Mouse (Mus musculus) CH12.LX (cell line): ENCODE measurements around the gene Gm21964. TPM values are rescaled to one million over a fixed set of nuclear protein-coding genes. Genes with fewer than 3 reads are reported as not detected.

Experiments used
- DNase-seq: peaks from one replicate; pipeline ENCODE4 v3.0.0-alpha.2; 2013; ENCODE audit errors: extremely low read depth
- H3K27ac ChIP-seq: 2 replicates; pipeline ENCODE4 v1.5.1; 2012; ENCODE audit warnings: low read depth, mild to moderate bottlenecking, control low read depth, moderate library complexity; ENCODE audit not compliant: insufficient read depth
- H3K27me3 ChIP-seq: replicated peaks from 2 replicates; pipeline ENCODE3; 2012; ENCODE audit warnings: inconsistent platforms
- H3K36me3 ChIP-seq, 2 experiments: replicated peaks in 1 of 2; 2 replicates each; pipeline versions ENCODE3 to v1.6.1; 2012; ENCODE audit warnings: inconsistent platforms in 1 of 2, low read length in 1 of 2, mild to moderate bottlenecking in 1 of 2, mixed read lengths in 1 of 2, moderate library complexity in 1 of 2; ENCODE audit not compliant: control insufficient read depth in 1 of 2, insufficient read depth in 1 of 2
- H3K4me1 ChIP-seq, 2 experiments: 2 replicates each; pipeline ENCODE4 v1.6.1; 2012; ENCODE audit warnings: inconsistent platforms in 1 of 2, moderate library complexity in 1 of 2; ENCODE audit not compliant: insufficient read depth in 2 of 2, control insufficient read depth in 1 of 2
- H3K4me2 ChIP-seq: 2 replicates; pipeline ENCODE4 v1.6.1; 2012; ENCODE audit warnings: low read depth, mild to moderate bottlenecking, control low read depth; ENCODE audit not compliant: poor library complexity, insufficient read depth, severe bottlenecking
- H3K4me3 ChIP-seq, 3 experiments: fragments of 150-350 bp in 1 of 3; sonication (generic) in 1 of 3; replicated peaks in 1 of 3; 2 replicates each; pipeline versions ENCODE3 to v1.5.1; 2011 to 2012; ENCODE audit warnings: low read depth in 2 of 3, low read length in 2 of 3, mild to moderate bottlenecking in 2 of 3, moderate library complexity in 2 of 3, control low read depth in 1 of 3, improper control_type of control experiment in 1 of 3, inconsistent platforms in 1 of 3, mixed read lengths in 1 of 3; ENCODE audit not compliant: poor library complexity in 1 of 3
- H3K79me2 ChIP-seq: replicated peaks from 2 replicates; pipeline ENCODE4 v1.6.1; 2012; ENCODE audit warnings: mild to moderate bottlenecking, moderate library complexity; ENCODE audit not compliant: control insufficient read depth, poor library complexity, insufficient read depth, severe bottlenecking; ENCODE audit errors: extremely low read depth
- H3K9ac ChIP-seq: 2 replicates; pipeline ENCODE4 v1.6.1; 2012; ENCODE audit warnings: low read depth, mild to moderate bottlenecking, control low read depth, moderate library complexity; ENCODE audit not compliant: insufficient read depth
- H3K9me3 ChIP-seq: replicated peaks from 2 replicates; pipeline ENCODE3; 2012; ENCODE audit warnings: low read length, inconsistent platforms, mixed read lengths
- BHLHE40 ChIP-seq: IDR thresholded peaks from 2 replicates; pipeline ENCODE4 v1.6.1; 2011; ENCODE audit warnings: mild to moderate bottlenecking, low read depth, low read length, improper control_type of control experiment
- CHD1 ChIP-seq: IDR thresholded peaks from 2 replicates; pipeline ENCODE4 v1.6.1; 2012; ENCODE audit warnings: low read depth, low read length, improper control_type of control experiment, inconsistent platforms
- CTCF ChIP-seq, 2 experiments: IDR thresholded peaks in 1 of 2; conservative IDR thresholded peaks in 1 of 2; 2 replicates each; pipeline ENCODE4 v1.5.1; 2011 to 2012; ENCODE audit warnings: low read depth in 2 of 2, low read length in 2 of 2, improper control_type of control experiment in 1 of 2, inconsistent platforms in 1 of 2, mild to moderate bottlenecking in 1 of 2, moderate library complexity in 1 of 2
- ELF1 ChIP-seq: IDR thresholded peaks from 2 replicates; pipeline ENCODE4 v1.6.1; 2014; ENCODE audit warnings: low read depth, mild to moderate bottlenecking, inconsistent platforms, low read length, improper control_type of control experiment
- ETS1 ChIP-seq: conservative IDR thresholded peaks from 2 replicates; pipeline ENCODE4 v1.6.1; 2012; ENCODE audit warnings: low read depth, mild to moderate bottlenecking, inconsistent platforms, low read length, improper control_type of control experiment, moderate library complexity
- HCFC1 ChIP-seq: IDR thresholded peaks from 2 replicates; pipeline ENCODE4 v1.6.1; 2012; ENCODE audit warnings: low read depth, mild to moderate bottlenecking, inconsistent platforms, low read length, improper control_type of control experiment
- JUN ChIP-seq: IDR thresholded peaks from 2 replicates; pipeline ENCODE4 v1.6.1; 2011; ENCODE audit warnings: low read depth, mild to moderate bottlenecking, low read length, improper control_type of control experiment, moderate library complexity; ENCODE audit not compliant: insufficient read depth
- MAFK ChIP-seq: IDR thresholded peaks from 2 replicates; pipeline ENCODE4 v1.6.1; 2011; ENCODE audit warnings: low read length, improper control_type of control experiment; ENCODE audit not compliant: insufficient replicate concordance
- MAX ChIP-seq: IDR thresholded peaks from 2 replicates; pipeline ENCODE4 v1.6.1; 2011; ENCODE audit warnings: low read length, improper control_type of control experiment
- MAZ ChIP-seq: IDR thresholded peaks from 2 replicates; pipeline ENCODE4 v1.6.1; 2012; ENCODE audit warnings: low read depth, mild to moderate bottlenecking, inconsistent platforms, low read length, improper control_type of control experiment, moderate library complexity
- MEF2A ChIP-seq: IDR thresholded peaks from 2 replicates; pipeline ENCODE4 v1.6.1; 2014; ENCODE audit warnings: low read depth, mild to moderate bottlenecking, inconsistent platforms, low read length, improper control_type of control experiment, borderline replicate concordance
- MYC ChIP-seq: IDR thresholded peaks from 2 replicates; pipeline ENCODE4 v1.6.1; 2011; ENCODE audit warnings: low read depth, mild to moderate bottlenecking, improper control_type of control experiment, low read length
- NELFE ChIP-seq: IDR thresholded peaks from 2 replicates; pipeline ENCODE4 v1.6.1; 2011; ENCODE audit warnings: low read depth, low read length, improper control_type of control experiment
- NRF1 ChIP-seq: IDR thresholded peaks from 2 replicates; pipeline ENCODE4 v1.6.1; 2014; ENCODE audit warnings: low read depth, mild to moderate bottlenecking, inconsistent platforms, low read length, improper control_type of control experiment, moderate library complexity
- POLR2A ChIP-seq: IDR thresholded peaks from 2 replicates; pipeline ENCODE4 v1.6.1; 2011; ENCODE audit warnings: low read depth, mild to moderate bottlenecking, improper control_type of control experiment, low read length
- RCOR1 ChIP-seq: conservative IDR thresholded peaks from 2 replicates; pipeline ENCODE4 v1.6.1; 2012; ENCODE audit warnings: low read depth, mild to moderate bottlenecking, inconsistent platforms, low read length, improper control_type of control experiment
- SIN3A ChIP-seq: IDR thresholded peaks from 2 replicates; pipeline ENCODE4 v1.6.1; 2012; ENCODE audit warnings: low read length, improper control_type of control experiment, inconsistent platforms
- SMC3 ChIP-seq: IDR thresholded peaks from 2 replicates; pipeline ENCODE4 v1.6.1; 2011; ENCODE audit warnings: low read depth, low read length, improper control_type of control experiment
- UBTF ChIP-seq: IDR thresholded peaks from 2 replicates; pipeline ENCODE4 v1.6.1; 2012; ENCODE audit warnings: low read depth, mild to moderate bottlenecking, inconsistent platforms, low read length, improper control_type of control experiment, moderate library complexity
- USF1 ChIP-seq: IDR thresholded peaks from 2 replicates; pipeline ENCODE4 v1.6.1; 2014; ENCODE audit warnings: low read depth, mild to moderate bottlenecking, inconsistent platforms, low read length, improper control_type of control experiment
- dilution Hi-C: fragments of 300-500 bp; cut with MboI; formaldehyde crosslinking; loops from 2 replicates; pipeline ENCODE4 v1.14.3; 2020; ENCODE audit warnings: low sequenced_read_pairs; ENCODE audit not compliant: extremely low pct_unique_long_range_greater_than_20kb, extremely low pct_ligation_motif_present
- in situ Hi-C: fragments of 300-500 bp; cut with MboI; formaldehyde crosslinking; loops from 3 replicates; pipeline ENCODE4 v1.14.3; 2019; ENCODE audit warnings: low sequenced_read_pairs, low pct_ligation_motif_present, low pct_unique_long_range_greater_than_20kb, mixed read lengths
- polyA plus RNA-seq: library from polyadenylated mRNA; unstranded; fragments of >175 nt; gene quantifications from 2 replicates; pipeline ENCODE4 v1.2.1, GENCODE M21; 2012; ENCODE audit warnings: low read depth; ENCODE audit not compliant: insufficient read length
- total RNA-seq, 2 experiments: library from RNA; depleted of rRNA; stranded (reverse); fragments of 300-350 nt in 1 of 2; fragments of >200 nt in 1 of 2; gene quantifications; 2 replicates each; pipeline ENCODE4 v1.2.3; 2012 to 2014

Gm21964 gene
- total and polyA plus RNA-seq, 3 experiments, result not detected

- no peaks in the 10 kb centered on the region for H3K36me3 ChIP-seq
- TF ChIP-seq CTCF (conservative IDR thresholded peaks at IDR 0.05 in 1 of 2, IDR thresholded peaks at IDR 0.05 in 1 of 2; ENCODE audit: low read depth in 2 of 2, low read length in 2 of 2) (no peak), MAX (0 out of 2 replicates have a peak, but pooled peaks have one; percentile 26), NELFE (no peak), MEF2A (peak; percentile 86), UBTF (no peak), SMC3 (no peak), JUN (peak; percentile 58; the same call in 1 of the 2 replicates), RCOR1 (no peak), BHLHE40 (peak; percentile 10; the same call in 1 of the 2 replicates), USF1 (no peak), ETS1 (no peak), MYC (0 out of 2 replicates have a peak, but pooled peaks have one; percentile 16), SIN3A (no peak)
- H3K4me1 ChIP-seq, result peaks cover 8 to 15% of the 10 kb centered on the region in 2 experiments
- H3K9ac ChIP-seq, result no peak overlapping the region
- H3K27me3 ChIP-seq, result no peaks in the 10 kb centered on the region
- H3K79me2 ChIP-seq, result no peaks in the 10 kb centered on the region
- H3K4me2 ChIP-seq, result peak overlapping the region; percentile 69
- no peak overlapping the region for H3K27ac ChIP-seq
- dilution Hi-C loops, result no loop called here
- no peaks in the 10 kb centered on the region for H3K9me3 ChIP-seq
- peak; percentile 40 for DNase-seq
- H3K4me3 ChIP-seq, result no peak overlapping the region
- in situ Hi-C loops, result loop anchor here (5.0 kb wide), 1 partner anchor 107 kb away; no protein-coding TSS in a partner anchor
Measured at GRCm38 (mm10) chr8:110074496-110074895, 26.5 kb upstream of the Gm21964 start.

GRCm38 (mm10) chr8:110079282-110080221 is 21.5 kb upstream of the Gm21964 start, which contains the start of gene Zfp612:
Gene Zfp612 (plus strand): TSS chr8:110079746.
- Histone ChIP-seq H3K4me3 (peak within 1 kb of the TSS; percentile 20 to 73 (median 30)), H3K9ac (peak within 1 kb of the TSS; percentile 33; the same call in 1 of the 2 replicates), H3K4me2 (peak within 1 kb of the TSS; percentile 58), H3K27ac (no peak within 1 kb of the TSS), H3K4me1 (peaks cover 2 to 4% of the 10 kb centered on the region in 2 experiments; a peak in 3 of 4 replicates), H3K79me2 (no peaks in the 10 kb centered on the region), H3K36me3 (peaks cover 0 to 3% of the 10 kb centered on the region in 2 experiments), H3K9me3 (no peaks in the 10 kb centered on the region), H3K27me3 (no peaks in the 10 kb centered on the region)
- DNase-seq, result no peak
- dilution Hi-C loops (no loop called here), in situ Hi-C loops (no loop called here)
- TF ChIP-seq BHLHE40, result peak; percentile 86
- no peak for TF ChIP-seq USF1
- peak; percentile 69; the same call in 1 of the 2 replicates for TF ChIP-seq POLR2A
- peak; percentile 79; the same call in 1 of the 2 replicates for TF ChIP-seq MAZ
- TF ChIP-seq MAFK, result no peak
- no peak for TF ChIP-seq UBTF
- TF ChIP-seq CHD1, result no peak
- TF ChIP-seq HCFC1, result peak; percentile 39; the same call in 1 of the 2 replicates
- peak; percentile 42; the same call in 1 of the 2 replicates for TF ChIP-seq ELF1
- TF ChIP-seq NRF1, result peak; percentile 81
